Comparison of ENCODE assay signal across 14 mouse cellular contexts in the genomic region with DNA sequence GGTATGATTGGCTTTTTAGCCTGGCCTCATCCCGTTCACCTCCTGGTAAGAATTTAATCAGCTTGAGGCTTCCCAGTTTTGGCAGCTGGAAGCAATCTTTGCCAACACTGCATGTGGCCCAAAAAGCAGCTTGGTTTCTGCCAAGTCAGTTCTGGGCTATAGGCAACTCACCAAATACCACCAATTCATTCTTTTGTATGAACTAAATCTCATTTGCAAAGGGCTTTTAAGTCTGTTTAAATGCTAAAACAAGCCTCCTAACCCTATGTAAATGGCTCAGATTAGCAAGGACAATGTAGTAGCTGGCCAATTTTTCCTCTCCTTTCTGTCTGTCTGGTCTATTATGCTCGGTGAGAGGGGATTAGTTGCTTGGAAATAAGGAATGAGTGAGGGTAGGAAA.
A peak's percentile ranks its signal among the peaks of the same experiment; 100 is the strongest.
DNase-seq lines count a peak whose midpoint lies in the region; TF ChIP-seq lines count a peak whose summit lies in the region.
"Had no signal": no experiment of that assay in that cellular context is flagged by ENCODE, and none has a peak within 500 bp of the region (broad histone marks: within the 10 kb centered on the region; RNA-seq: fewer than 3 reads in every experiment).

No protein-coding gene starts in this region.

- peaks cover 10% of the 10 kb centered on the region for H3K9me3 ChIP-seq in ES-E14 (ENCODE audit: control insufficient read depth, insufficient read depth, low read depth, low read length)
- H3K9me3 ChIP-seq in midbrain, embryonic 10.5 days (replicated peaks), result peaks cover 21% of the 10 kb centered on the region
- H3K9me3 ChIP-seq: limb, embryonic 10.5 days; liver, embryonic 15.5 days; neural tube, embryonic 13.5 days had no signal

- peaks cover 0 to 7% of the 10 kb centered on the region in 2 experiments; a peak in 1 of 4 replicates for H3K4me1 ChIP-seq in ES-E14 (ENCODE audit: control insufficient read depth in 2 of 2, insufficient read depth in 2 of 2, low read length in 2 of 2, poor library complexity in 1 of 2)
- peaks cover 25% of the 10 kb centered on the region for H3K4me1 ChIP-seq in midbrain, embryonic 10.5 days
- H3K4me1 ChIP-seq: limb, embryonic 10.5 days; liver, embryonic 15.5 days; neural tube, embryonic 13.5 days had no signal

- peak overlapping the region; percentile 49; the same call in 1 of the 2 replicates for H3K27ac ChIP-seq in ES-E14 (ENCODE audit: insufficient read depth, low read depth, low read length, poor library complexity, severe bottlenecking)
- 0 out of 2 replicates have a peak overlapping the region, but pooled peaks have one; percentile 2 for H3K27ac ChIP-seq in midbrain, embryonic 10.5 days (replicated peaks)
- H3K27ac ChIP-seq: limb, embryonic 10.5 days; liver, embryonic 15.5 days; neural tube, embryonic 13.5 days had no signal

- DNase-seq in cerebellum, postnatal 25 days, result peak; percentile 3 to 8
- no peak for DNase-seq in cerebellum, adult 11 months
- peak; percentile 28 for DNase-seq in ES-E14 (ENCODE audit: low read depth, low spot score)
- peak; percentile 14 for DNase-seq in fibroblast of lung, adult 2 months (ENCODE audit: low read depth)
- peak; percentile 34 for DNase-seq in midbrain, embryonic 10.5 days (ENCODE audit: low spot score)
- DNase-seq in thymus, postnatal 14 days, result no peak
- no peak for DNase-seq in left cerebral cortex, adult 8-10 months (ENCODE audit: low spot score in 2 of 2)
- no peak for DNase-seq in urinary bladder, postnatal 36 days (ENCODE audit: low spot score in 2 of 2)
- DNase-seq: gastrocnemius, postnatal 10 days; kidney, adult 18-20 months; thymus, adult 18-20 months had no signal

- peaks cover 66% of the 10 kb centered on the region for H3K27me3 ChIP-seq in midbrain, embryonic 10.5 days (ENCODE audit: low read depth, poor library complexity, severe bottlenecking)
- H3K27me3 ChIP-seq: liver, embryonic 15.5 days; neural tube, embryonic 13.5 days had no signal

- in situ Hi-C loops in ES-E14 (cut with MboI; ENCODE audit: low sequenced_read_pairs in 2 of 2, unreplicated experiment in 2 of 2), result no loop called here

- no peak overlapping the region for H3K4me3 ChIP-seq in ES-E14 (ENCODE audit: insufficient read depth in 1 of 2, low read depth in 1 of 2, low read length in 2 of 2, poor library complexity in 1 of 2, severe bottlenecking in 1 of 2)
- H3K4me3 ChIP-seq in midbrain, embryonic 10.5 days, result no peak overlapping the region
- H3K4me3 ChIP-seq: limb, embryonic 10.5 days; liver, embryonic 15.5 days; neural tube, embryonic 13.5 days had no signal

- H3K9ac ChIP-seq in ES-E14 (ENCODE audit: insufficient read depth, low read depth, low read length, poor library complexity, severe bottlenecking), result no peak overlapping the region
- H3K9ac ChIP-seq: liver, embryonic 15.5 days; neural tube, embryonic 13.5 days had no signal

- WGBS in midbrain, embryonic 10.5 days, result 6% methylated on average over 2 of the region's 2 CpGs

- 0 out of 2 replicates have a peak, but pooled peaks cover 2% of the 10 kb centered on the region for H3K36me3 ChIP-seq in ES-E14 (ENCODE audit: control insufficient read depth, insufficient read depth, low read length, poor library complexity, severe bottlenecking)
- peaks cover 4% of the 10 kb centered on the region; the same call in 1 of the 2 replicates for H3K36me3 ChIP-seq in midbrain, embryonic 10.5 days
- H3K36me3 ChIP-seq: limb, embryonic 10.5 days; liver, embryonic 15.5 days; neural tube, embryonic 13.5 days had no signal

TF ChIP-seq in ES-E14, 5 proteins besides CTCF, POLR2A, EP300 and RAD21:
- TF ChIP-seq MAFK (IDR thresholded peaks at IDR 0.05; ENCODE audit: insufficient read depth, low read depth, low read length) (peak; percentile 63), ZNF384 (IDR thresholded peaks at IDR 0.05; ENCODE audit: low read depth, low read length) (no peak)

Comparison
In these comparisons a context has a peak if more than half of its experiments do, and no peak if none do; other contexts are left out.
1. DNase-seq: peak in cerebellum, postnatal 25 days (2 of 2), ES-E14 (single experiment), fibroblast of lung, adult 2 months (single experiment) and midbrain, embryonic 10.5 days (single experiment); none in cerebellum, adult 11 months (single experiment), thymus, postnatal 14 days (single experiment), left cerebral cortex, adult 8-10 months (0 of 2) and urinary bladder, postnatal 36 days (0 of 2).